Mouse (Mus musculus): ENCODE measurements around the gene Thsd4. TPM values are rescaled to one million over a fixed set of nuclear protein-coding genes. Genes with fewer than 3 reads are reported as not detected.

The Thsd4 gene
- total RNA-seq, 2 experiments from 2014 or later, result not detected

- no peak for ATAC-seq (replicated peaks; ENCODE audit: low FRiP score, poor library complexity, severe bottlenecking)
Observed at GRCm38 (mm10) chr9:60043175-60043574, 478.7 kb downstream of the Thsd4 start.

- ATAC-seq (replicated peaks; ENCODE audit: low FRiP score, poor library complexity, severe bottlenecking), result no peak
Observed at GRCm38 (mm10) chr9:60034883-60035282, 487.0 kb downstream of the Thsd4 start.

- no peak for ATAC-seq (replicated peaks; ENCODE audit: low FRiP score, poor library complexity, severe bottlenecking)
Observed at GRCm38 (mm10) chr9:60027234-60027633, 494.6 kb downstream of the Thsd4 start.

DNA sequence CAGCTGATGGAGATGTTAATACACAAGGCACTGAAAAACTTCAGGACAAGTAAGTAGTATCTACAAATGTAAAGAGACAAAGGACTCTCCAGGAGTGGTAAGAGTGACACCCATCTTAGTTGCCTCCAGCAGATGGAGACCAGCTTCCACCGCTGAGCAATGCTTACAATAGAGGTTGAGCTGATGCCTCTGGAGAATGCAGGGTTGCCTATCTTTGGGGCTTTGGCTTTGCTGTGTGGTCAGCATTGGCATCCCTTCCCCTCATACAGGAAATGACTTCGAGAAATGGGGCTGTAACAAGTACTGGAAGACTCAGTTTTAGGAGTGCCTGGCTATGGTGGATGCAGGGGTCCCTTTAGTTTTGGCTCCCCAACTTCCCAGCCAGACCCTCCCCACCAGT, 495.1 kb downstream of the Thsd4 start:
- ATAC-seq (replicated peaks; ENCODE audit: low FRiP score, poor library complexity, severe bottlenecking), result no peak

- ATAC-seq (replicated peaks; ENCODE audit: low FRiP score, poor library complexity, severe bottlenecking), result no peak
Observed at GRCm38 (mm10) chr9:60025919-60026318, 495.9 kb downstream of the Thsd4 start.

GRCm38 (mm10) chr9:60024971-60025370, 496.9 kb downstream of the Thsd4 start:
- no peak for ATAC-seq (replicated peaks; ENCODE audit: low FRiP score, poor library complexity, severe bottlenecking)

DNA sequence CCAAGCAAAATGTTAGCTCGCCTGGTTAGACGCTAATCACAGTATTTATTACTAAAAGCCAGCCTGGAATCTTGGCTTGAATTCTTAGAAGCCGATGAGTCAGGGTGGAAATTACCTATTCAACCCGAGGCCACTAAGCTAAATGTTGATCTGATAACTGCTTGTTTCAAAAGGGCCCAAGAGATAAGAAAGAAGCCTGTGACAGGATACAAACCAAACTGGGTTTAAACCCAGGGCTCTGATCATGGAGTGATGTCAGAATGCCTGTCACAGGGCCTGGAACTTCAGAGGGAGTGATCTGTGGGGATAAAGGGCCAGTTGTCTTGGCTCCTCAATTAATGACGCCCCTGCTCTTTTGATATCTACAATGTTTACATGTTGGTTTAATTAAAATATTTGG, 497.3 kb downstream of the Thsd4 start:
- ATAC-seq (replicated peaks; ENCODE audit: low FRiP score, poor library complexity, severe bottlenecking), result no peak

DNA sequence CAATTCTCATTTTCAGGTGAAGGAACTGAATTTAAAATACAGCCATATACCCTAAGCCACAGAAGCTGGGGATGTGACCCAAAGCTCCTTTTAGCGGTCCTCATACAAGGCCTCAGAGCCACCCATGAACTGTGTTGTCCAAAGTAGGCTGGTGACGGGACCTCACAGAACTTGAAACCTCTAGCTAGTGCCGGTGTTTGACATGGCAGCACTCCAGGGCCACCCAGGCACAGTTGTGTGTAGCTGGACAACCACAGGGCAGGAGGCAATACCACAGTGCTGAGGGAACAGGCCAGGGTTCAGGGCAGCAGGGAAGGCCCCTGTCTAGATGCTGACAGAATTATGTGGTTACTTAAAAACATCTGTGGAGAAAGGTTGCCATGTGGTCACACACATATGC, 499.5 kb downstream of the Thsd4 start:
- no peak for ATAC-seq (replicated peaks; ENCODE audit: low FRiP score, poor library complexity, severe bottlenecking)

DNA sequence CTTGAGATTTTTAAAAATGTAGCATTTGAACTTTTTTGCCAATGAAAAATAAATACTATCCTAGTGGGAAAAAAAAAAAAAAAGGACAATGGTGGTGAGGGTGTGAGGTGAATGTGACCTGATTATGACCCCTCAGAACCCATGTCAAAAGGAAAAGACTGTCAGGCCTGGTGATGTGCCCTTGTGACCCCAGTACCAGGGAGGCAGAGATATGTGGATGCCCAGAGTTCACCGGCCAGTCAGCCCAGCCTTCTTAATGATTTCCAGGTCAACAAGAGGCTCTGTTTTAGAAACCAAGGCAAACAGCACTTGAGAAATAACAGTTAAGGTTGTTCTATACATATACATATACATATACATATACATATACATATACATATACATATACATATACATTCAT, 501.4 kb downstream of the Thsd4 start:
- ATAC-seq (replicated peaks; ENCODE audit: low FRiP score, poor library complexity, severe bottlenecking), result no peak

DNA sequence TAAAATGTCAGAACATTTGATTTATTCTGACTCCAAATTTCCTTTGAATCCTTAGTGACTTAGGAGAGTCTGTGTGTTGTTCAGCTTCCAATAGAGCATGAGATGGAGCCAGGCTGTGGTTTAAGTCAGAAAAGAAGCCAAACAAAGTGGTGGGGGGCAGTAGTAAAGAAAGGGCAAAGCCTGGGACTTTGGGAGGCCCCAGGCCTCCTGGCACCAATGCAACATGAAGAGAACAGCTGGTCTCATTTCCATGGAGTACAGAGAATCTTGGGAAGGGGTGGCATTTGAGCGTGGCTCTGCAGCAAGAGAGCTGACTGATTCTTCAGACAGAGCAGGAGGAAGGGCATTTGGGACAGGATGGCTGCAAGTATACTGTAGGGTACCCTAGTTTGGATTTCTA, 511.6 kb downstream of the Thsd4 start:
- ATAC-seq (replicated peaks; ENCODE audit: low FRiP score, poor library complexity, severe bottlenecking), result no peak

DNA sequence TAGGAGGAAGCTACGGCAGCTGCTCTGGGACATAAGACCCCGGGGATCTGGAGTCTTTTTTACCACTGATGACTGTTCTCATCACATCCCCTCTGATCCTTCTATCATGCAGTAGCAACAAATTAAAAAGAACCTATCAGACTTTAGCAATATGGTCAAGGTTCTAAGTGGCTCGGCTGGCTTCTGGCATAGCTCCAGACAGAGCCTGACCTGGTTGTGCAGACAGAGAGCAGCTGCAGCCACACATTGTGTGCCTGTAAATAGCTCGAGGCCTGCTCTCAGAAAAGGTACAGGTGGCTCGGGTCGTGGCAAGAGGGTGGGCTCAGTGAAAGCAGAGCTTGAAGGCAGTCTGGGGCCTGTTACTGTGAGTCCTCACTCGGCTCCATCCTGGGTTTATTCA, 512.9 kb downstream of the Thsd4 start:
- no peak for ATAC-seq (replicated peaks; ENCODE audit: low FRiP score, poor library complexity, severe bottlenecking)

DNA sequence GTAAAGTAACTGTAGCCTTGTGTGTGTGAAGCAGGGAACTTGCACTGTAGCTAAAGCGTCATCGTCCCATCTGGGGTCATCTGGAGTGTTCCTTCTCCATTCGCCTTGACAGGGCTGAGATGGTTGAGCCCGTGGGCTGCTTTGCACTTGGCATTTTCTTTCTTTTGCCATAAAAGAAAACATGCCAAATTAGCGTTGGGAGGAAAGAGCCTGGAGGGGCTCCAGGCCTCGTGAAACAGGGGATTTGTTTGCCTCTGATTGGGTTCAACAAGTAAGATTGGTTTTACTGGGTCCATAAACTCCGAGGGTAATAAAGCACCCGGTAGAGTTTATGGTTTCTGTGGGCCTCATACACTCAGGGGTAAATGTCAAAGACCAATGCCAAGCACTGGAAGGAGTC, 519.5 kb downstream of the Thsd4 start:
- no peak for ATAC-seq (replicated peaks; ENCODE audit: low FRiP score, poor library complexity, severe bottlenecking)

- no peak for ATAC-seq (replicated peaks; ENCODE audit: low FRiP score, poor library complexity, severe bottlenecking)
Observed at GRCm38 (mm10) chr9:60001444-60001843, 520.4 kb downstream of the Thsd4 start.

- ATAC-seq (replicated peaks; ENCODE audit: low FRiP score, poor library complexity, severe bottlenecking), result no peak
Observed at GRCm38 (mm10) chr9:59997725-59998124, 524.1 kb downstream of the Thsd4 start.

GRCm38 (mm10) chr9:59991407-59991806, 530.4 kb downstream of the Thsd4 start:
- no peak for ATAC-seq (replicated peaks; ENCODE audit: low FRiP score, poor library complexity, severe bottlenecking)

DNA sequence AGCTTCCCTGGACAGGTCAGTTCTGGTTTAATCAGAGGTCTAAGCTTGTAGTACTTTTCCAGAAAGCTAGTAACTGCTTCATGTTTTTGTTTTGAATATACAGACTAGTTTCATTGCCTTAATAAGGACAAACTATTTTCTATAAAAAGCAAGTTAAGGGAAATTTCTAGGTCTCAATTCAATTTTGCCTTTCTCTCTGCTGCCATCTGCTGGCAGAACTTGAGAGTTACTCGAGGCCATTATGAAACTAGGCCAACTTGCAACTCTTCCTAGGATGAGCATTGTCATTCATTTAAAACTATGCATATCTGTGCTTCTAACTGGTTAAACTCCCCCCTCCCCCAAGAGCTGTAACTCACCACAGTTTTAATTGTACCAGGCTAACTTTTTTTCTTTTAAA, 532.0 kb downstream of the Thsd4 start:
- no peak for ATAC-seq (replicated peaks; ENCODE audit: low FRiP score, poor library complexity, severe bottlenecking)

- no peak for ATAC-seq (replicated peaks; ENCODE audit: low FRiP score, poor library complexity, severe bottlenecking)
Observed at GRCm38 (mm10) chr9:59985900-59986572, 535.8 kb downstream of the Thsd4 start.

DNA sequence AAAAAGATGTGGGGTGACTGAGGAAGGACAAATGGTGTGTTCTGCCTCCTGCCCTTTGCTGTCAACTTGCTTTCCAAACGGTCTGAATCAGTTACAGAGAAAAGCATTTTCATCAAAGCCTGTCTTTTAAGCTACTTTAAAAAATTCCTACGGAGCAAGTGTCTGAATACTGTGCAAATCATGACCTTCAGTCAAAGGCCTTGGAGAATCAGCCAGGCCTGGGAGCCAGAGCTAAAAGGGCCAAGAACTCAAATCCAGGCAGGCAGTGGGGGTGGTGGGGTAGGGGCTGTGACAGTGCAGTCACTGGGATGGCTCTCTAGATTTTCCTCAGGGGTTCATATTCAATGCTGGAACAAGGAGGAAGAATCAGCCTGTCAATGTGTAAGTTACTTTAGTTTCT, 540.7 kb downstream of the Thsd4 start:
- ATAC-seq (replicated peaks; ENCODE audit: low FRiP score, poor library complexity, severe bottlenecking), result no peak

- no peak for ATAC-seq (replicated peaks; ENCODE audit: low FRiP score, poor library complexity, severe bottlenecking)
Observed at GRCm38 (mm10) chr9:59971263-59971662, 550.6 kb downstream of the Thsd4 start.

GRCm38 (mm10) chr9:59969383-59969782, 552.5 kb downstream of the Thsd4 start:
- ATAC-seq (replicated peaks; ENCODE audit: low FRiP score, poor library complexity, severe bottlenecking), result no peak

GRCm38 (mm10) chr9:59965046-59965445, 556.8 kb downstream of the Thsd4 start:
- no peak for ATAC-seq (replicated peaks; ENCODE audit: low FRiP score, poor library complexity, severe bottlenecking)

GRCm38 (mm10) chr9:59964367-59964766, 557.5 kb downstream of the Thsd4 start:
- ATAC-seq (replicated peaks; ENCODE audit: low FRiP score, poor library complexity, severe bottlenecking), result no peak
